Mouse (Mus musculus) stomach, embryonic 15.5 days (tissue): ENCODE data around the gene Arpp19. TPM values are rescaled to one million over a fixed set of nuclear protein-coding genes. Genes with fewer than 3 reads are reported as not detected.
A peak's percentile ranks its signal among the peaks of the same experiment; 100 is the strongest.

ENCODE experiments used
- ATAC-seq: fragments of 200-750 bp; cut with Nextera tagmentation; 2 replicates; pipeline ENCODE4 v1.8.0; 2017; ENCODE audit warnings: low read depth, moderate number of reproducible peaks, moderate TSS enrichment; ENCODE audit not compliant: insufficient read depth, low FRiP score
- H3K27ac ChIP-seq: fragments of 300-500 bp; sonication (generic); 2 replicates; pipeline ENCODE4 v1.5.1; 2015; ENCODE audit warnings: mild to moderate bottlenecking, inconsistent platforms
- H3K27me3 ChIP-seq: fragments of 300-500 bp; sonication (generic); replicated peaks from 2 replicates; pipeline ENCODE4 v1.6.1; 2015; ENCODE audit warnings: inconsistent platforms
- H3K36me3 ChIP-seq: fragments of 300-500 bp; sonication (generic); 2 replicates; pipeline ENCODE4 v1.6.1; 2015; ENCODE audit warnings: inconsistent platforms
- H3K4me1 ChIP-seq: fragments of 300-500 bp; sonication (generic); 2 replicates; pipeline ENCODE4 v1.6.1; 2015; ENCODE audit warnings: inconsistent platforms
- H3K4me2 ChIP-seq: fragments of 300-500 bp; sonication (generic); 2 replicates; pipeline ENCODE4 v1.6.1; 2015; ENCODE audit warnings: mild to moderate bottlenecking, inconsistent platforms
- H3K4me3 ChIP-seq: fragments of 300-500 bp; sonication (generic); replicated peaks from 2 replicates; pipeline ENCODE4 v1.5.1; 2015; ENCODE audit warnings: inconsistent platforms
- H3K9ac ChIP-seq: fragments of 300-500 bp; sonication (generic); 2 replicates; pipeline ENCODE4 v1.6.1; 2015; ENCODE audit warnings: inconsistent platforms
- H3K9me3 ChIP-seq: fragments of 300-500 bp; sonication (generic); 2 replicates; pipeline ENCODE4 v1.6.1; 2016; ENCODE audit warnings: inconsistent platforms
- WGBS: fragments of 180-500 bp; shearing (Covaris S2); methylation state at CpG from one replicate; pipeline ENCODE4 v1.1.7; 2015; 5-methylcytosine and 5-hydroxymethylcytosine counted together
- polyA plus RNA-seq: library from polyadenylated mRNA; unstranded; fragments of >200 nt; fragmentation: Nextera tagmentation; extraction: Ambion mirVana; gene quantifications from 2 replicates; pipeline ENCODE4 v1.2.1, GENCODE M21; 2015

Arpp19 gene
- polyA plus RNA-seq = 297 and 306 TPM in 2 replicates

GRCm38 (mm10) chr9:75037451-75038356 lies at the start of gene Arpp19:
Gene Arpp19 (plus strand): TSS chr9:75037614.
- H3K4me3 ChIP-seq = peak within 1 kb of the TSS; percentile 93
- peak within 1 kb of the TSS; percentile 96 for H3K9ac ChIP-seq
- 0 out of 2 replicates have a peak, but pooled peaks cover 4% of the 10 kb centered on the region for H3K4me1 ChIP-seq
- under 1% methylated on average over 71 of the region's 73 CpGs for WGBS
- H3K27me3 ChIP-seq = no peaks in the 10 kb centered on the region
- no peaks in the 10 kb centered on the region for H3K9me3 ChIP-seq
- ATAC-seq = peak; percentile 95
- peak within 1 kb of the TSS; percentile 77 for H3K27ac ChIP-seq
- peak within 1 kb of the TSS; percentile 64 for H3K4me2 ChIP-seq
- H3K36me3 ChIP-seq = no peaks in the 10 kb centered on the region

- Histone ChIP-seq H3K27me3 (no peaks in the 10 kb centered on the region), H3K36me3 (no peaks in the 10 kb centered on the region), H3K4me2 (no peak overlapping the region), H3K9ac (no peak overlapping the region), H3K9me3 (no peaks in the 10 kb centered on the region), H3K4me3 (no peak overlapping the region), H3K4me1 (no peaks in the 10 kb centered on the region), H3K27ac (no peak overlapping the region)
- WGBS = 88% methylated on average over 7 of the region's 7 CpGs
- ATAC-seq = no peak
Measured at GRCm38 (mm10) chr9:74988893-74989460, 48.4 kb upstream of the Arpp19 start.

GRCm38 (mm10) chr9:74989990-74990389 lies 47.4 kb upstream of the Arpp19 start:
- H3K27me3 ChIP-seq = no peaks in the 10 kb centered on the region
- H3K4me1 ChIP-seq = no peaks in the 10 kb centered on the region
- 58% methylated on average over 2 of the region's 2 CpGs for WGBS
- H3K9ac ChIP-seq = no peak overlapping the region
- H3K4me3 ChIP-seq = no peak overlapping the region
- no peaks in the 10 kb centered on the region for H3K36me3 ChIP-seq
- H3K27ac ChIP-seq = no peak overlapping the region
- H3K9me3 ChIP-seq = no peaks in the 10 kb centered on the region
- no peak overlapping the region for H3K4me2 ChIP-seq
- ATAC-seq = no peak

GRCm38 (mm10) chr9:74994611-74995257 lies 42.7 kb upstream of the Arpp19 start:
- WGBS = 65% methylated on average over 10 of the region's 10 CpGs
- no peaks in the 10 kb centered on the region for H3K9me3 ChIP-seq

GRCm38 (mm10) chr9:74996349-74996748 lies 41.1 kb upstream of the Arpp19 start:
- WGBS = 65% methylated on average over 2 of the region's 2 CpGs
- Histone ChIP-seq H3K4me3 (no peak overlapping the region), H3K27me3 (no peaks in the 10 kb centered on the region), H3K9me3 (no peaks in the 10 kb centered on the region), H3K4me1 (no peaks in the 10 kb centered on the region), H3K27ac (no peak overlapping the region), H3K9ac (no peak overlapping the region), H3K36me3 (no peaks in the 10 kb centered on the region), H3K4me2 (no peak overlapping the region)
- no peak for ATAC-seq

More at GRCm38 (mm10) chr9:74994611-74995257, 42.7 kb upstream of the Arpp19 start:
- no peaks in the 10 kb centered on the region for H3K27me3 ChIP-seq
- H3K4me1 ChIP-seq = no peaks in the 10 kb centered on the region
- H3K9ac ChIP-seq = no peak overlapping the region
- no peak overlapping the region for H3K4me2 ChIP-seq
- ATAC-seq = 0 out of 2 replicates have a peak, but pooled peaks have one; percentile 31
- no peak overlapping the region for H3K4me3 ChIP-seq
- H3K36me3 ChIP-seq = no peaks in the 10 kb centered on the region
- no peak overlapping the region for H3K27ac ChIP-seq

- Histone ChIP-seq H3K27ac (no peak overlapping the region), H3K27me3 (no peaks in the 10 kb centered on the region), H3K36me3 (no peaks in the 10 kb centered on the region), H3K9ac (no peak overlapping the region), H3K4me3 (no peak overlapping the region), H3K4me2 (no peak overlapping the region), H3K4me1 (0 out of 2 replicates have a peak, but pooled peaks cover 6% of the 10 kb centered on the region), H3K9me3 (no peaks in the 10 kb centered on the region)
- no peak for ATAC-seq
Measured at GRCm38 (mm10) chr9:74997976-74998375, 39.4 kb upstream of the Arpp19 start.

GRCm38 (mm10) chr9:75001006-75001405 lies 36.4 kb upstream of the Arpp19 start:
- H3K27ac ChIP-seq = 0 out of 2 replicates have a peak overlapping the region, but pooled peaks have one; percentile 13
- H3K4me2 ChIP-seq = no peak overlapping the region
- H3K4me3 ChIP-seq = no peak overlapping the region
- WGBS = 72% methylated on average over 6 of the region's 6 CpGs
- H3K36me3 ChIP-seq = peaks cover 4% of the 10 kb centered on the region; the same call in 1 of the 2 replicates
- H3K9me3 ChIP-seq = no peaks in the 10 kb centered on the region
- H3K27me3 ChIP-seq = no peaks in the 10 kb centered on the region
- no peak overlapping the region for H3K9ac ChIP-seq
- ATAC-seq = no peak
- H3K4me1 ChIP-seq = 0 out of 2 replicates have a peak, but pooled peaks cover 6% of the 10 kb centered on the region

GRCm38 (mm10) chr9:75001611-75002204 lies 35.7 kb upstream of the Arpp19 start:
- Histone ChIP-seq H3K9me3 (no peaks in the 10 kb centered on the region), H3K4me1 (0 out of 2 replicates have a peak, but pooled peaks cover 6% of the 10 kb centered on the region), H3K27ac (peak overlapping the region; percentile 13; the same call in 1 of the 2 replicates), H3K4me3 (no peak overlapping the region), H3K27me3 (no peaks in the 10 kb centered on the region), H3K9ac (no peak overlapping the region), H3K4me2 (no peak overlapping the region), H3K36me3 (peaks cover 6% of the 10 kb centered on the region; the same call in 1 of the 2 replicates)
- ATAC-seq = peak; percentile 75
- 26% methylated on average over 5 of the region's 5 CpGs for WGBS

GRCm38 (mm10) chr9:75002262-75002661 lies 35.2 kb upstream of the Arpp19 start:
- H3K4me3 ChIP-seq = no peak overlapping the region
- peak overlapping the region; percentile 44; the same call in 1 of the 2 replicates for H3K27ac ChIP-seq
- no peaks in the 10 kb centered on the region for H3K27me3 ChIP-seq
- peaks cover 7% of the 10 kb centered on the region; the same call in 1 of the 2 replicates for H3K36me3 ChIP-seq
- ATAC-seq = peak; percentile 73; the same call in 1 of the 2 replicates
- H3K4me1 ChIP-seq = 0 out of 2 replicates have a peak, but pooled peaks cover 6% of the 10 kb centered on the region
- WGBS = 64% methylated on average over 3 of the region's 3 CpGs
- H3K4me2 ChIP-seq = no peak overlapping the region
- H3K9ac ChIP-seq = no peak overlapping the region
- no peaks in the 10 kb centered on the region for H3K9me3 ChIP-seq

GRCm38 (mm10) chr9:75004203-75004602 lies 33.2 kb upstream of the Arpp19 start:
- Histone ChIP-seq H3K4me1 (0 out of 2 replicates have a peak, but pooled peaks cover 6% of the 10 kb centered on the region), H3K4me2 (no peak overlapping the region), H3K9me3 (no peaks in the 10 kb centered on the region), H3K27ac (no peak overlapping the region), H3K36me3 (peaks cover 7% of the 10 kb centered on the region; the same call in 1 of the 2 replicates), H3K27me3 (no peaks in the 10 kb centered on the region), H3K4me3 (no peak overlapping the region), H3K9ac (no peak overlapping the region)
- 89% methylated on average over 10 of the region's 10 CpGs for WGBS
- no peak for ATAC-seq

- Histone ChIP-seq H3K27ac (no peak overlapping the region), H3K9me3 (no peaks in the 10 kb centered on the region), H3K4me3 (no peak overlapping the region), H3K36me3 (peaks cover 4% of the 10 kb centered on the region; the same call in 1 of the 2 replicates), H3K4me1 (no peaks in the 10 kb centered on the region), H3K4me2 (no peak overlapping the region), H3K9ac (no peak overlapping the region), H3K27me3 (no peaks in the 10 kb centered on the region)
- no peak for ATAC-seq
- 87% methylated on average over 2 of the region's 2 CpGs for WGBS
Measured at GRCm38 (mm10) chr9:75016591-75016990, 20.8 kb upstream of the Arpp19 start.
